Comparison of ENCODE assay signal across 8 mouse cellular contexts in genomic region chr9:107631311-107631826, GRCm38 (mm10). TPM values are rescaled to one million over a fixed set of nuclear protein-coding genes. Genes with fewer than 3 reads are reported as not detected.
A peak's percentile ranks its signal among the peaks of the same experiment; 100 is the strongest.
DNase-seq lines count a peak whose midpoint lies in the region; ATAC-seq and TF ChIP-seq lines count a peak whose summit lies in the region.

No protein-coding gene starts in this region.

- peak overlapping the region; percentile 37; the same call in 1 of the 2 replicates for H3K9ac ChIP-seq in neural tube, embryonic 11.5 days (ENCODE audit: low read length)
- H3K9ac ChIP-seq in liver, embryonic 14.5 days (replicated peaks) = no peak overlapping the region

- peaks cover 77% of the 10 kb centered on the region for H3K4me1 ChIP-seq in neural tube, embryonic 11.5 days (ENCODE audit: control insufficient read depth, insufficient read depth, low read length)
- peaks cover 42 to 44% of the 10 kb centered on the region in 2 experiments for H3K4me1 ChIP-seq in liver, embryonic 14.5 days (replicated peaks; ENCODE audit: control insufficient read depth in 2 of 2, insufficient read depth in 2 of 2, low read length in 1 of 2)

- H3K36me3 ChIP-seq in neural tube, embryonic 11.5 days (ENCODE audit: control insufficient read depth, insufficient read depth, low read length) = no peaks in the 10 kb centered on the region; the same call in 1 of the 2 replicates
- H3K36me3 ChIP-seq in liver, embryonic 14.5 days (replicated peaks; ENCODE audit: control insufficient read depth, insufficient read depth, low read depth) = 0 out of 2 replicates have a peak, but pooled peaks cover 2% of the 10 kb centered on the region

- no peaks in the 10 kb centered on the region for H3K27me3 ChIP-seq in neural tube, embryonic 11.5 days (ENCODE audit: control insufficient read depth, insufficient read depth, low read length)
- H3K27me3 ChIP-seq in liver, embryonic 14.5 days (ENCODE audit: control insufficient read depth, insufficient read depth, low read length) = no peaks in the 10 kb centered on the region

- no peak for ATAC-seq in neural tube, embryonic 11.5 days (ENCODE audit: insufficient read depth, low FRiP score, low TSS enrichment)
- ATAC-seq in liver, embryonic 14.5 days (ENCODE audit: insufficient read depth) = no peak
- no peak for ATAC-seq in erythroblast, adult 5-6 weeks (replicated peaks; ENCODE audit: low FRiP score, poor library complexity, severe bottlenecking)

- H3K9me3 ChIP-seq in neural tube, embryonic 11.5 days (ENCODE audit: control insufficient read depth, low read length) = no peaks in the 10 kb centered on the region
- no peaks in the 10 kb centered on the region for H3K9me3 ChIP-seq in liver, embryonic 14.5 days (ENCODE audit: control insufficient read depth, low read length)

- no peak overlapping the region for H3K4me3 ChIP-seq in neural tube, embryonic 11.5 days (ENCODE audit: low read depth, low read length)
- no peak overlapping the region for H3K4me3 ChIP-seq in liver, embryonic 14.5 days (ENCODE audit: insufficient read depth in 1 of 2, low read depth in 2 of 2, low read length in 2 of 2)

- peak overlapping the region; percentile 98 for H3K27ac ChIP-seq in neural tube, embryonic 11.5 days (ENCODE audit: low read depth, low read length)
- H3K27ac ChIP-seq in liver, embryonic 14.5 days = peak overlapping the region; percentile 29; the same call in 1 of the 2 replicates

- DNase-seq in cerebellum, adult 11-12 months = peak; percentile 32
- DNase-seq in cerebellum, adult 11 months = no peak
- DNase-seq in neural tube, embryonic 11.5 days (ENCODE audit: low spot score) = no peak
- no peak for DNase-seq in neural tube, embryonic 10.5 days (ENCODE audit: extremely low spot score, low spot score)
- no peak for DNase-seq in liver, embryonic 14.5 days (ENCODE audit: low read depth in 3 of 3, low spot score in 3 of 3)
- DNase-seq in yolk sac, embryonic 10.5 days (ENCODE audit: low spot score) = no peak
- no peak for DNase-seq in adrenal gland, postnatal 25 days

- no peak for TF ChIP-seq EP300 in liver, embryonic 14.5 days (IDR thresholded peaks at IDR 0.05; ENCODE audit: low read depth)

- no peak for TF ChIP-seq CTCF in liver, embryonic 14.5 days (IDR thresholded peaks at IDR 0.05; ENCODE audit: low read depth)

- 42% methylated on average over 9 of the region's 9 CpGs for WGBS in neural tube, embryonic 11.5 days
- WGBS in liver, embryonic 14.5 days (ENCODE audit: insufficient replicate concordance) = 85% methylated on average over 9 of the region's 9 CpGs

- H3K4me2 ChIP-seq in neural tube, embryonic 11.5 days (ENCODE audit: low read depth) = peak overlapping the region; percentile 77
- no peak overlapping the region; the same call in 1 of the 2 replicates for H3K4me2 ChIP-seq in liver, embryonic 14.5 days (ENCODE audit: low read depth)

RNA-seq across cellular contexts. Expression of gene Gnai2, which starts 3.8 kb away (rescaled TPM):
- polyA plus RNA-seq in neural tube, embryonic 11.5 days (2014; fragmentation: Nextera tagmentation; extraction: Ambion mirVana) = 434 and 452 TPM in 2 replicates
- polyA plus RNA-seq in liver, embryonic 14.5 days (2012; rRNA removed) = 94.3 and 124 TPM in 2 replicates
- 137 and 138 TPM in 2 replicates for polyA plus RNA-seq in liver, embryonic 14.5 days (2014; fragmentation: Nextera tagmentation; extraction: Ambion mirVana)
- 183 and 189 TPM in 2 replicates for total RNA-seq in erythroblast, adult 5-6 weeks (2015; ENCODE audit: low replicate concordance)
- 162 and 183 TPM in 2 replicates for total RNA-seq in erythroblast, adult 5-6 weeks (2017; ENCODE audit: low replicate concordance)
- total RNA-seq in adrenal gland, postnatal 25 days (2021) = 202 and 238 TPM in 2 replicates

RNA-seq across cellular contexts. Expression of gene Sema3b, which starts 22.3 kb away (rescaled TPM):
- polyA plus RNA-seq in neural tube, embryonic 11.5 days (2014; fragmentation: Nextera tagmentation; extraction: Ambion mirVana) = 2.6 and 3.0 TPM in 2 replicates
- polyA plus RNA-seq in liver, embryonic 14.5 days (2012; rRNA removed) = 0.22 and 0.31 TPM in 2 replicates
- 0.25 and 0.33 TPM in 2 replicates for polyA plus RNA-seq in liver, embryonic 14.5 days (2014; fragmentation: Nextera tagmentation; extraction: Ambion mirVana)
- total RNA-seq in erythroblast, adult 5-6 weeks (2015; ENCODE audit: low replicate concordance) = not detected in 2 replicates
- not detected in 2 replicates for total RNA-seq in erythroblast, adult 5-6 weeks (2017; ENCODE audit: low replicate concordance)
- total RNA-seq in adrenal gland, postnatal 25 days (2021) = 5.1 and 8.4 TPM in 2 replicates

RNA-seq across cellular contexts. Expression of gene Slc38a3, which starts 38.0 kb away (rescaled TPM):
- 6.8 and 7.2 TPM in 2 replicates for polyA plus RNA-seq in neural tube, embryonic 11.5 days (2014; fragmentation: Nextera tagmentation; extraction: Ambion mirVana)
- 23.5 and 25.0 TPM in 2 replicates for polyA plus RNA-seq in liver, embryonic 14.5 days (2012; rRNA removed)
- polyA plus RNA-seq in liver, embryonic 14.5 days (2014; fragmentation: Nextera tagmentation; extraction: Ambion mirVana) = 15.7 and 19.7 TPM in 2 replicates
- not detected in 2 replicates for total RNA-seq in erythroblast, adult 5-6 weeks (2015; ENCODE audit: low replicate concordance)
- not detected in 2 replicates for total RNA-seq in erythroblast, adult 5-6 weeks (2017; ENCODE audit: low replicate concordance)
- 0.39 and 8.5 TPM in 2 replicates for total RNA-seq in adrenal gland, postnatal 25 days (2021)

RNA-seq across cellular contexts. Expression of gene Ifrd2, which starts 43.9 kb away (rescaled TPM):
- 35.2 and 39.0 TPM in 2 replicates for polyA plus RNA-seq in neural tube, embryonic 11.5 days (2014; fragmentation: Nextera tagmentation; extraction: Ambion mirVana)
- 113 and 135 TPM in 2 replicates for polyA plus RNA-seq in liver, embryonic 14.5 days (2012; rRNA removed)
- 149 and 173 TPM in 2 replicates for polyA plus RNA-seq in liver, embryonic 14.5 days (2014; fragmentation: Nextera tagmentation; extraction: Ambion mirVana)
- 207 and 270 TPM in 2 replicates for total RNA-seq in erythroblast, adult 5-6 weeks (2015; ENCODE audit: low replicate concordance)
- total RNA-seq in erythroblast, adult 5-6 weeks (2017; ENCODE audit: low replicate concordance) = 204 and 217 TPM in 2 replicates
- 47.0 and 54.5 TPM in 2 replicates for total RNA-seq in adrenal gland, postnatal 25 days (2021)

RNA-seq across cellular contexts. Expression of gene Gnat1, which starts 48.1 kb away (rescaled TPM):
- 1.9 and 2.4 TPM in 2 replicates for polyA plus RNA-seq in neural tube, embryonic 11.5 days (2014; fragmentation: Nextera tagmentation; extraction: Ambion mirVana)
- not detected in 2 replicates for polyA plus RNA-seq in liver, embryonic 14.5 days (2012; rRNA removed)
- polyA plus RNA-seq in liver, embryonic 14.5 days (2014; fragmentation: Nextera tagmentation; extraction: Ambion mirVana) = 0.62 and 0.76 TPM in 2 replicates
- not detected in 2 replicates for total RNA-seq in erythroblast, adult 5-6 weeks (2015; ENCODE audit: low replicate concordance)
- total RNA-seq in erythroblast, adult 5-6 weeks (2017; ENCODE audit: low replicate concordance) = not detected in 2 replicates
- total RNA-seq in adrenal gland, postnatal 25 days (2021) = not detected in 2 replicates
